8 mouse cellular contexts compared by ENCODE assay signal in the genomic region with DNA sequence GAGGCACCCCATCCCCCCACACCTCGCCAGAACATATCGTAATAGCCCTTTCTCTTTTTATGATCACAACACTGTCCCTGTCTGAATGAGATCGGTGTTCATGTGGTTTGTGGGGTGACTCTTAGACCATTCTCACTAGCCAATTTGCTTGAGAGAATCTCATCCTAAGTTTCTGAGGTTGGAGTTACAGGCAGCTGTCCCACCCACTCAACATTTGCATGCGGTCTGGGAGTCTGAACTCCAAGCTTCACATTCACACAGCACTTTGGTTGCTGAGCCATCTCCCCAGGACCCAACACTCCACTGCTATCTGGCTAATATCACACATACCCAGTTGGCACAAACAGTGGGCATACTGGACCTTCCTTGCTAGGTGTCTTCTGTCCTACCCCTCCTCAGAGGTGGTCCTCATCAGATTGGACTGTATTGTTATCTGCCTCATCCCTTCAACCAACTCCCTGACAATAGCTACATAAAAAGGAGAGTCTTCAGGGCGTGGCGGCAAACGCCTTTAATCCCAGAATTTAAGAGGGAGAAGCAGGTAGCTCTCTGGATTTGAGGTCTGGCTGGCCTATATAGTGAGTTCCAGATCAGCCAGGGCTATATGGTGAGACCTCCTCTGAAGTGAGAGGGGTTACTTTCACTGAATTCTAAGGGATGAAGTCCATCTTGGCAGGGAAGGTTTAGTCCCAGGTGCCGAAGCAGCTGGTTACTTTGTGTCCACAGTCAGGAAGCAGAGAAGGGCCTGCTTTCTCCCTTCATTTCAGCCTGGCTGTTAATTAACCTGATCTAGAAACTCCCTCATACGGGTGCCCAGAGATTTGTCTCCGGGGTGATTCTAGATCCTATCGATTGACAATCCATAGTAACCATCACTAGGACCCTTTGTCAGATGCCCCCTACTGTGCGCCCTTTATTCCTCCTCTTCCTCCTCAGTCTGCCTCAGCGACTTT. TPM values are rescaled to one million over a fixed set of nuclear protein-coding genes. Genes with fewer than 3 reads are reported as not detected.
DNase-seq lines count a peak whose midpoint lies in the region; ATAC-seq and TF ChIP-seq lines count a peak whose summit lies in the region.

No protein-coding gene starts in this region.

- no peak for TF ChIP-seq POLR2A in heart, adult 2 months (IDR thresholded peaks at IDR 0.05; ENCODE audit: insufficient read depth, low read depth, low read length)
- TF ChIP-seq POLR2A in bone marrow, adult 2 months (IDR thresholded peaks at IDR 0.05; ENCODE audit: borderline replicate concordance, control insufficient read depth, low read depth, low read length), result no peak

- H3K4me1 ChIP-seq in heart, adult 2 months (ENCODE audit: control insufficient read depth, insufficient read depth, low read length), result no peaks in the 10 kb centered on the region
- peaks cover 1% of the 10 kb centered on the region; the same call in 1 of the 2 replicates for H3K4me1 ChIP-seq in bone marrow, adult 2 months (ENCODE audit: control insufficient read depth, insufficient read depth, low read length)
- H3K4me1 ChIP-seq in intestine, embryonic 15.5 days (replicated peaks), result peaks cover 13% of the 10 kb centered on the region
- H3K4me1 ChIP-seq in liver, postnatal 0 days (ENCODE audit: insufficient read depth), result peaks cover 12% of the 10 kb centered on the region

- intact Hi-C loops in heart, adult 2 months (cut with DNase I), result no loop called here
- intact Hi-C loops in gastrocnemius, postnatal 36 days (cut with DNase I), result no loop called here

- TF ChIP-seq EP300 in heart, adult 2 months (IDR thresholded peaks at IDR 0.05; ENCODE audit: insufficient read depth, low read depth, low read length), result no peak
- no peak for TF ChIP-seq EP300 in liver, postnatal 0 days (IDR thresholded peaks at IDR 0.05; ENCODE audit: low read depth)

- no peak overlapping the region for H3K4me3 ChIP-seq in heart, adult 2 months
- no peak overlapping the region for H3K4me3 ChIP-seq in bone marrow, adult 2 months (replicated peaks; ENCODE audit: control insufficient read depth, low read depth, low read length)
- 0 out of 2 replicates have a peak overlapping the region, but pooled peaks have one; percentile 3 for H3K4me3 ChIP-seq in intestine, embryonic 15.5 days (replicated peaks)
- H3K4me3 ChIP-seq in liver, postnatal 0 days (ENCODE audit: low read depth, low read length), result no peak overlapping the region

- H3K36me3 ChIP-seq in heart, adult 2 months (ENCODE audit: control insufficient read depth, insufficient read depth, low read length), result no peaks in the 10 kb centered on the region
- H3K36me3 ChIP-seq in intestine, embryonic 15.5 days, result no peaks in the 10 kb centered on the region
- H3K36me3 ChIP-seq in liver, postnatal 0 days (replicated peaks; ENCODE audit: insufficient read depth, low read length), result no peaks in the 10 kb centered on the region

- H3K9ac ChIP-seq in heart, adult 2 months (ENCODE audit: low read depth, low read length), result no peak overlapping the region
- no peak overlapping the region for H3K9ac ChIP-seq in intestine, embryonic 15.5 days
- H3K9ac ChIP-seq in liver, postnatal 0 days (replicated peaks), result no peak overlapping the region

- no peaks in the 10 kb centered on the region for H3K79me2 ChIP-seq in heart, adult 2 months (replicated peaks; ENCODE audit: control insufficient read depth, insufficient read depth, low read length)

- no peaks in the 10 kb centered on the region for H3K9me3 ChIP-seq in intestine, embryonic 15.5 days
- H3K9me3 ChIP-seq in liver, postnatal 0 days (ENCODE audit: low read length), result no peaks in the 10 kb centered on the region

- H3K27me3 ChIP-seq in heart, adult 2 months (ENCODE audit: control insufficient read depth, insufficient read depth, low read length), result no peaks in the 10 kb centered on the region
- H3K27me3 ChIP-seq in intestine, embryonic 15.5 days (replicated peaks), result 0 out of 2 replicates have a peak, but pooled peaks cover 3% of the 10 kb centered on the region
- H3K27me3 ChIP-seq in liver, postnatal 0 days (ENCODE audit: insufficient read depth, low read length), result peaks cover 6% of the 10 kb centered on the region

- TF ChIP-seq CTCF in heart, adult 2 months (IDR thresholded peaks at IDR 0.05), result no peak
- TF ChIP-seq CTCF in bone marrow, adult 2 months (IDR thresholded peaks at IDR 0.05; ENCODE audit: control insufficient read depth, insufficient read depth, low read length), result no peak
- TF ChIP-seq CTCF in liver, postnatal 0 days (IDR thresholded peaks at IDR 0.05; ENCODE audit: low read depth), result no peak

- ATAC-seq in intestine, embryonic 15.5 days, result peak; percentile 36; the same call in 1 of the 2 replicates
- no peak for ATAC-seq in liver, postnatal 0 days

- no peak overlapping the region for H3K27ac ChIP-seq in heart, adult 2 months
- H3K27ac ChIP-seq in bone marrow, adult 2 months (ENCODE audit: control insufficient read depth, insufficient read depth, low read depth, low read length, poor library complexity), result 0 out of 2 replicates have a peak overlapping the region, but pooled peaks have one; percentile 0
- no peak overlapping the region for H3K27ac ChIP-seq in intestine, embryonic 15.5 days
- H3K27ac ChIP-seq in liver, postnatal 0 days (ENCODE audit: low read depth), result no peak overlapping the region

- DNase-seq in heart, adult 11 months, result peak; percentile 67
- DNase-seq in heart, adult 2 months, result no peak
- no peak for DNase-seq in liver, postnatal 0 days
- no peak for DNase-seq in gastrocnemius, postnatal 36 days
- no peak for DNase-seq in gastrocnemius, postnatal 10 days
- no peak for DNase-seq in left cerebral cortex, adult 18-20 months (ENCODE audit: low spot score in 2 of 2)

- WGBS in heart, adult 2 months, result 68% methylated on average over 13 of the region's 13 CpGs
- 66% methylated on average over 13 of the region's 13 CpGs for whole genome bisulfite sequencing in bone marrow, adult 2 months
- 49% methylated on average over 13 of the region's 13 CpGs for WGBS in intestine, embryonic 15.5 days
- WGBS in liver, postnatal 0 days (ENCODE audit: insufficient replicate concordance), result 58% methylated on average over 13 of the region's 13 CpGs

- peak overlapping the region; percentile 54 for H3K4me2 ChIP-seq in intestine, embryonic 15.5 days (replicated peaks)
- H3K4me2 ChIP-seq in liver, postnatal 0 days (ENCODE audit: low read depth, low read length), result peak overlapping the region; percentile 42; the same call in 1 of the 2 replicates

RNA-seq across cellular contexts. Expression of a gene that starts 21.6 kb away (rescaled TPM):
- total RNA-seq in heart, adult 2 months (2021), result 10 to 100 TPM; 56.9 to 60.2 TPM
- 19.5 and 31.9 TPM in 2 replicates for polyA plus RNA-seq in heart, adult 2 months (2012; rRNA removed)
- 22.0 and 57.7 TPM in 2 replicates for polyA plus RNA-seq in bone marrow, adult 2 months (2011; ENCODE audit: insufficient read depth, insufficient read length, low replicate concordance, missing spikeins)
- polyA plus RNA-seq in intestine, embryonic 15.5 days (2015; fragmentation: Nextera tagmentation; extraction: Ambion mirVana), result 109 TPM in 2 replicates
- 18.9 and 23.3 TPM in 2 replicates for polyA plus RNA-seq in liver, postnatal 0 days (2015; fragmentation: Nextera tagmentation; extraction: Ambion mirVana)
- 10 to 100 TPM; 59.3 to 62.7 TPM for total RNA-seq in gastrocnemius, postnatal 36 days (2021)
- total RNA-seq in gastrocnemius, postnatal 10 days (2021), result 10 to 100 TPM; 58.0 to 63.8 TPM
- total RNA-seq in left cerebral cortex, adult 18-20 months (2021), result 10 to 100 TPM; 81.9 to 88.2 TPM
